Mouse (Mus musculus): ENCODE measurements around the gene Tmem97. TPM values are rescaled to one million over a fixed set of nuclear protein-coding genes. Genes with fewer than 3 reads are reported as not detected.
A peak's percentile ranks its signal among the peaks of the same experiment; 100 is the strongest.

Tmem97 gene
- polyA plus RNA-seq, 1 experiment = 491 TPM

- no peak overlapping the region for H3K4me3 ChIP-seq (ENCODE audit: control insufficient read depth, low read depth, low read length)
- no peak for TF ChIP-seq CTCF (IDR thresholded peaks at IDR 0.05; ENCODE audit: control insufficient read depth, insufficient read depth, insufficient replicate concordance, low read depth, low read length)
- no peak for TF ChIP-seq POLR2A (IDR thresholded peaks at IDR 0.05; ENCODE audit: control insufficient read depth, low read depth, low read length)
- H3K36me3 ChIP-seq (ENCODE audit: control insufficient read depth, insufficient read depth, low read length) = no peaks in the 10 kb centered on the region
- H3K27ac ChIP-seq (ENCODE audit: control insufficient read depth, insufficient read depth, low read depth, low read length) = no peak overlapping the region
- H3K27me3 ChIP-seq (ENCODE audit: control insufficient read depth, insufficient read depth, low read length) = no peaks in the 10 kb centered on the region
- H3K4me1 ChIP-seq (ENCODE audit: control insufficient read depth, insufficient read depth, low read length) = peaks cover 10% of the 10 kb centered on the region
These were observed 51.0 kb downstream of the Tmem97 start for GRCm38 (mm10) chr11:78499543-78499942.

GRCm38 (mm10) chr11:78499004-78499403 is 51.6 kb downstream of the Tmem97 start, which contains the start of gene Vtn:
TSS of gene Vtn (plus strand) at chr11:78499091.
- Histone ChIP-seq H3K27ac (ENCODE audit: control insufficient read depth, insufficient read depth, low read depth, low read length) (no peak within 1 kb of the TSS), H3K4me1 (ENCODE audit: control insufficient read depth, insufficient read depth, low read length) (peaks cover 10% of the 10 kb centered on the region), H3K36me3 (ENCODE audit: control insufficient read depth, insufficient read depth, low read length) (no peaks in the 10 kb centered on the region), H3K4me3 (ENCODE audit: control insufficient read depth, low read depth, low read length) (peak within 1 kb of the TSS; percentile 49; the same call in 1 of the 2 replicates), H3K27me3 (ENCODE audit: control insufficient read depth, insufficient read depth, low read length) (no peaks in the 10 kb centered on the region)
- TF ChIP-seq CTCF (IDR thresholded peaks at IDR 0.05; ENCODE audit: control insufficient read depth, insufficient read depth, insufficient replicate concordance, low read depth, low read length) = no peak
- no peak for TF ChIP-seq POLR2A (IDR thresholded peaks at IDR 0.05; ENCODE audit: control insufficient read depth, low read depth, low read length)

GRCm38 (mm10) chr11:78497544-78498522 is 52.7 kb downstream of the Tmem97 start, which contains the start of gene Sarm1:
TSS of gene Sarm1 (minus strand) at chr11:78497754.
- no peaks in the 10 kb centered on the region for H3K36me3 ChIP-seq (ENCODE audit: control insufficient read depth, insufficient read depth, low read length)
- no peak within 1 kb of the TSS for H3K27ac ChIP-seq (ENCODE audit: control insufficient read depth, insufficient read depth, low read depth, low read length)
- TF ChIP-seq CTCF (IDR thresholded peaks at IDR 0.05; ENCODE audit: control insufficient read depth, insufficient read depth, insufficient replicate concordance, low read depth, low read length) = no peak
- TF ChIP-seq POLR2A (IDR thresholded peaks at IDR 0.05; ENCODE audit: control insufficient read depth, low read depth, low read length) = no peak
- H3K27me3 ChIP-seq (ENCODE audit: control insufficient read depth, insufficient read depth, low read length) = no peaks in the 10 kb centered on the region
- peak within 1 kb of the TSS; percentile 73 for H3K4me3 ChIP-seq (ENCODE audit: control insufficient read depth, low read depth, low read length)
- H3K4me1 ChIP-seq (ENCODE audit: control insufficient read depth, insufficient read depth, low read length) = peaks cover 10% of the 10 kb centered on the region

- Histone ChIP-seq H3K36me3 (ENCODE audit: control insufficient read depth, insufficient read depth, low read length) (no peaks in the 10 kb centered on the region), H3K27ac (ENCODE audit: control insufficient read depth, insufficient read depth, low read depth, low read length) (no peak overlapping the region), H3K27me3 (ENCODE audit: control insufficient read depth, insufficient read depth, low read length) (no peaks in the 10 kb centered on the region), H3K4me1 (ENCODE audit: control insufficient read depth, insufficient read depth, low read length) (peaks cover 10% of the 10 kb centered on the region), H3K4me3 (ENCODE audit: control insufficient read depth, low read depth, low read length) (peak overlapping the region; percentile 73)
- no peak for TF ChIP-seq POLR2A (IDR thresholded peaks at IDR 0.05; ENCODE audit: control insufficient read depth, low read depth, low read length)
- TF ChIP-seq CTCF (IDR thresholded peaks at IDR 0.05; ENCODE audit: control insufficient read depth, insufficient read depth, insufficient replicate concordance, low read depth, low read length) = no peak
These were observed 53.5 kb downstream of the Tmem97 start for GRCm38 (mm10) chr11:78497071-78497541.

- Histone ChIP-seq H3K4me3 (ENCODE audit: control insufficient read depth, low read depth, low read length) (no peak overlapping the region), H3K4me1 (ENCODE audit: control insufficient read depth, insufficient read depth, low read length) (peaks cover 6% of the 10 kb centered on the region), H3K36me3 (ENCODE audit: control insufficient read depth, insufficient read depth, low read length) (no peaks in the 10 kb centered on the region), H3K27me3 (ENCODE audit: control insufficient read depth, insufficient read depth, low read length) (no peaks in the 10 kb centered on the region), H3K27ac (ENCODE audit: control insufficient read depth, insufficient read depth, low read depth, low read length) (no peak overlapping the region)
- no peak for TF ChIP-seq CTCF (IDR thresholded peaks at IDR 0.05; ENCODE audit: control insufficient read depth, insufficient read depth, insufficient replicate concordance, low read depth, low read length)
These were observed 54.7 kb downstream of the Tmem97 start for GRCm38 (mm10) chr11:78495904-78496303.

Other genes starting within 250 kb of the Tmem97 start
- gene Spag5, start 249.2 kb downstream of the Tmem97 start, polyA plus RNA-seq (2012; rRNA removed) = 54.3 and 56.0 TPM in 2 replicates
- 5.8 and 7.4 TPM in 2 replicates for gene Aldoc, start 227.8 kb downstream of the Tmem97 start, polyA plus RNA-seq (2012; rRNA removed)
- 57.4 and 69.7 TPM in 2 replicates for gene Pigs, start 222.4 kb downstream of the Tmem97 start, polyA plus RNA-seq (2012; rRNA removed)
- gene Unc119, start 207.3 kb downstream of the Tmem97 start, polyA plus RNA-seq (2012; rRNA removed) = 47.2 and 66.7 TPM in 2 replicates
- not detected in 2 replicates for gene Foxn1, start 164.2 kb downstream of the Tmem97 start, polyA plus RNA-seq (2012; rRNA removed)
- gene Slc13a2, start 128.6 kb downstream of the Tmem97 start, polyA plus RNA-seq (2012; rRNA removed) = 2.8 and 3.1 TPM in 2 replicates
- 7.7 and 7.8 TPM in 2 replicates for gene Slc46a1, start 85.1 kb downstream of the Tmem97 start, polyA plus RNA-seq (2012; rRNA removed)
- gene Sarm1, start 53.0 kb downstream of the Tmem97 start, polyA plus RNA-seq (2012; rRNA removed) = 2.5 TPM in 2 replicates
- 0.77 and 0.78 TPM in 2 replicates for gene Vtn, start 51.7 kb downstream of the Tmem97 start, polyA plus RNA-seq (2012; rRNA removed)
- gene Sebox, start 47.3 kb downstream of the Tmem97 start, polyA plus RNA-seq (2012; rRNA removed) = not detected in 2 replicates
- 16.0 and 19.2 TPM in 2 replicates for gene Tmem199, start 38.6 kb downstream of the Tmem97 start, polyA plus RNA-seq (2012; rRNA removed)
- 111 and 129 TPM in 2 replicates for gene Poldip2, start 38.6 kb downstream of the Tmem97 start, polyA plus RNA-seq (2012; rRNA removed)
- gene Tnfaip1, start 14.4 kb downstream of the Tmem97 start, polyA plus RNA-seq (2012; rRNA removed) = 9.8 and 10.0 TPM in 2 replicates
- gene Ift20, start 14.4 kb downstream of the Tmem97 start, polyA plus RNA-seq (2012; rRNA removed) = 62.1 and 64.8 TPM in 2 replicates
- 10.8 and 12.0 TPM in 2 replicates for gene Nlk, start 146.6 kb upstream of the Tmem97 start, polyA plus RNA-seq (2012; rRNA removed)
- gene Ccnq, start 201.0 kb upstream of the Tmem97 start, polyA plus RNA-seq (2012; rRNA removed) = 13.8 and 16.5 TPM in 2 replicates

All from testis, adult 2 months (tissue).